Mouse (Mus musculus): ENCODE results near the gene Slc7a14.

- TF ChIP-seq CTCF (IDR thresholded peaks at IDR 0.05 in 2 of 3, conservative IDR thresholded peaks at IDR 0.05 in 1 of 3; ENCODE audit: control insufficient read depth in 1 of 3, insufficient read depth in 1 of 3, low read depth in 2 of 3, low read length in 3 of 3, poor library complexity in 1 of 3, severe bottlenecking in 1 of 3): no peak
- no peak for TF ChIP-seq MYC (IDR thresholded peaks at IDR 0.05; ENCODE audit: low read depth, low read length)
These were observed 55.8 kb downstream of the Slc7a14 start for GRCm38 (mm10) chr3:31254427-31254826.
